Mouse (Mus musculus) ovary, postnatal 36 days (tissue): ENCODE results near the gene Sprr1a.
"Not testable (repeated sequence)": the region's sequence is repeated elsewhere in the genome, so short reads cannot be mapped to it uniquely, and the experiment has no call there.

ENCODE experiments used
- DNase-seq: peaks from one replicate; pipeline ENCODE4 v3.0.0; 2022; ENCODE audit warnings: low spot score, mixed read lengths

Gene Sprr1a

DNA sequence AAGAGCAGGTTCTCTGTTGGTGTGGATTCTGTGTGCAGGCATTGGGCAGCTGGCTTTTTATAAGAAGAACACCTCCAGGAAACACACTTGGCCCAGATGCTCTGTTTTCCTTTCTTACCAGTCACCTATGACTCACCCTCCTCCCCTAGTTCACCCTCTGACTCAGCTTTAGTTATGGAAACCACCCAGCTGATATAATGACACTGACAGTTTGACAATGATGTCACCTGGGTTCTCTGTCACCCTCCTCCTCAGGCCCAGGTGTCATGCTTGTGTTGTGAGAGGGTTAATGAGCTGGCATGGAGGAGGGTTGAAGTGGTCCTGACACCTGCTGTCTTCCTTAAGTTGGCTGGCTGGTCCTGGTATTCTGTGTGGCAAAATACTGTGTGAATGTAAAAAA, at the start of gene Sprr1a:
Gene Sprr1a (minus strand): TSS at position 33 of the 400 bp plus-strand sequence.
- no peak for DNase-seq

DNA sequence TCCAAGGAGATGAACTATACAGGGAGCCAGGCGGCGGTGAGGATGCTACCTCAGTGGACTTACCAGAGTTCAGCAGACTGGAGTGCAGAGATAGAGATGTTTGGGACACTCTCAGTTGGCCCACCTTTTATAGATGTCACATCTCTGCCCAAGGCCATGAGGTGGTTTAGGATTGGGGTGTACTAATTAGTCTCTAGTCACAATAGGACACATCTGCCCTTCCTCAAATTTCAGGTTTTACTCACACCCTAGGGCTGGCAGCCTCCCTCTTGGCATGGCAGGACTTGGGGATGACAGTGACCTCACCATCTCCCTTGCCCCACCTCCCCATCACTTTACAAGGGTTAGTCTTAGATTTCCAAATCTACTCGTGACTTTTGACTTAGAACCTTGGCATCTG, 48.7 kb upstream of the Sprr1a start, which contains the start of gene 2310046K23Rik:
Gene 2310046K23Rik (minus strand): TSS at position 101 of the 400 bp plus-strand sequence.
- no peak for DNase-seq

DNA sequence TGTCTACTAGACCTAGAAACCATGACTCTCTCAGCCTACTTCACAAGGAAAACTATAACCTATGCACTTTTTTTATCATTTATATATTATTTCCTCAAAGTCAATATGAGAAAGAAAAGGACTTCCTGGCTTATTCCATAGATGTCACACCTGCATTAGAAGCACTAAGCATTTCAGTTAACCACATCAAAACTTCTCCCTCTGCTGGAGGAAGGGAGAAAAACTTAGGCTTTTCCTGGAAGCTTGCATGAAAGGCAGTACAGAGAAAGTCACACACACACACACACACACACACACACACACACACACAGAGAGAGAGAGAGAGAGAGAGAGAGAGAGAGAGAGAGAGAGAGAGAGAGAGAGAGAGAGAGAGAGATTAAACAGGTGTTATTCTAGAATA, 26.6 kb upstream of the Sprr1a start:
- no peak for DNase-seq

DNA sequence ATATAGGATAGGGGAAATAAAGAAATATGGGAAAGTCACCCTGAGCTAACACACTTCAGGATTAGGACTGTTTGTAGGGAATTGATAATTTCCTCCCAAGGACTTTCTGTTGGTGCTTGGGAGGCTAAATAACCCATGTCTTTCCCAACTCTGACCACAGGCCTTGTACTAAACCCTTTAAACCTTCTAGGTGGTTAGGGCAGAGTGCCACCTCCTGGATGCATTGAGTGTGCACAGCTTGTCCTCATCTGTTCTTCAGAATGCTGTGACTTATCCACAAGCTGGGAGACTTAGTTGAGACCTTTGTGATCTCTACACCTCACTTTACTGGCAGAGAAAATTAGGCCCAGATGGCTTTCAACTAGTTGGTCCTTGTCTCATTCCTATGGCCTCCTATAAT, 25.1 kb upstream of the Sprr1a start:
- peak; percentile 16 for DNase-seq

DNA sequence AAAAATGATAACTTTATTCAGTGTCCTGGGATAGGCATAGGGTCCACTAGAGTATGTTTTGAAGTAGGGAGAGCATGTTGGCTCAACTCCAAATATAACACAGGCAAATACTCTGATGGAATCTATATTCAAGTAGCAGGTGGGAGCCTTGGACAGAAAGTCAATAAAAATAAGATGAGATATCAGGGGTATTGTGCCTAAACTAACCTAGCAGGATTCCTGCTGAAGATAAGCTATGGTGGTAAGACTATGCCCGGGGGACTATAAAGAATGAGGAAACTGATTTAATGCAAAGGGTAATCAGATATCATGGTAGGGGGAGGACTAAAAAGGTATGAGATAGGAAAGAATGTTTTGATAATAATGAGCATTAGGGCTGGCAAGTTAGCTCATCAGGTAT, 22.5 kb upstream of the Sprr1a start:
- DNase-seq: no peak

DNA sequence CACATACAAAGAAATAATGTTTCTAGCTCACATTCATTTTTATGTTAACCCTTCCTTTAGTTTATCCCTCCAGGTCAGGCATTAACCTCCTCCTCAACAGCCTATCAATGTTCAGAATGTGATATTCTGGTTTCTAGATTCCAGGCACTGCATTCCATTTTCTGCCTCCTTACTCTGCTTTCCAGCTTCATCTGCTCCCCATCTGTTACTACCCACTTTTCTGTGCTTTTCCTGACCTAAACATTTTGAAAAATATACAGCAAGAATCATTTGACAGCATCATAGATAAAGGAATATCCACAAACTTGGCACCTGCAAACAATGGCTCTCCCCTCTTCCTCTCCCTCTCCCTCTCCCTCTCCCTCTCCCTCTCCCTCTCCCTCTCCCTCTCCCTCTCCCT, 17.8 kb upstream of the Sprr1a start:
- no peak for DNase-seq

DNA sequence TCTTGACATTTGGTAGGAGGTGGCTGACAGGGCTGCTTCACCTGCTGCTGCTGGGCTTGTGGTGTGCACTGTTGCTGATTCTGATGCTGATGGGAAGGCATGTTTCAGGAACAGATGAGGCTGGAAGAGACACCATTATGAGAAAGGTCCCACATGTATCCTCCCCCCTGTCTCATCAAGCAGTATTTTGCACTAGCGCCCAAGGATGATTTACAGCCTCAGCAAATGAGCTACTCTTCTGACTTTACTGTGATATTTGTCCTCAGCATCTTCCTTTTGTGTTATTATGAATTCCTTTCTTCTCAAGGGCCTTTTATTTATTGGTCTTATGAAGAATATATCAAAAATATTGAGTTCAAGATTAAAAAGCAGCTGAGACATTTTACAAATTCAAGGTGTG, 14.7 kb upstream of the Sprr1a start, which contains the start of gene Sprr4:
Gene Sprr4 (minus strand): TSS at position 101 of the 400 bp plus-strand sequence.
- no peak for DNase-seq

DNA sequence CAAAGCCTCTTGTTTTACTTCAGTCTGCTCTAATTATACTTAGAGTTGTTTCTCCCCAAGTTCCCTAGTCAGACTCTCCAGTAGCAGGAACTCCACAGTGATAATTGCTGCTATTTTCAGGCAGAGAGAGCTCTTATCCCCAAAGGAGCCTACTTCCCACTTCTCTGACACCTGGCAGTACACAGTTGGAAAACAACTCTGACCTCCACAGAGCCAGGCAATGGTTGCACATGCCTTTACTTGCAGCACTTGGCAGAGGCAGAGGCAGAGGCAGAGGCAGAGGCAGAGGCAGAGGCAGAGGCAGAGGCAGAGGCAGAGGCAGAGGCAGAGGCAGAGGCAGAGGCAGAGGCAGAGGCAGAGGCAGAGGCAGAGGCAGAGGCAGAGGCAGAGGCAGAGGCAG, 4.6 kb upstream of the Sprr1a start:
- not testable (repeated sequence) for DNase-seq

DNA sequence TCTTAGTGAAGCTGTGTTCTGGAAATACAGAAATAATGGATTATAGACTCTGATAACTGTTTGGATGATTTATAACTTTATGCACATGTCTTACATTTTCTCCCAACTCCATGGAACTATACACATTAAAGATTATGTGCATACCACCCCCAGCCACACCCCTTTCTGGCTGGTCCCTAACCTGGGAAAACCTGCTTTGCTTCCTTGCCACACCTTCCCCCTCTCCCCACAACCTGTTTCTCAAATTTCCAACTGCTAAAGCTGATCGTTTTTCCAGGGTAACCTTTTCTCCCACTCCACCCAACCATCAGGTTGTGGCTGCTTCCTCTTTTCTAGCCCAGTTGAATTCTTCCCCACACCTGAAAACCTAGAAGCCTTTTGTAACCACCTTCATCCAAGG, 612 bp upstream of the Sprr1a start:
- DNase-seq: no peak

DNA sequence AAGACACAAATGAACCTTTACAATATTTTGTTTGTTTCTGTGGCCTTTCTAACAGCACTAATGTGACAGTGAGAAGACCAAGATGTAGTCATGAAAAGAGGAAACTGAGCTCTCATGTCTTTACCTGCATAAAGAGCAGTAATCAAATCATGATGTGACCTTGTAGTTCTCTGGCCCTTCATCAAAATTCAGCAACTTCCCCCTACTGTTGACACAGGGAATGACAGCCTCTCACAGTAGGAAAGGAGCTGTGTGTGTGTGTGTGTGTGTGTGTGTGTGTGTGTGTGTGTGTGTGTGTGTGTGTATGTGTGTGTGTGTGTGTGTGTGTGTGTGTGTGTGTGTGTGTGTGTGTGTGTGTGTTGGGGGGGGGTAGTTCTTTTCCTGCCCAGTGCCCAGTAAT, 4.4 kb downstream of the Sprr1a start:
- not testable (repeated sequence) for DNase-seq

DNA sequence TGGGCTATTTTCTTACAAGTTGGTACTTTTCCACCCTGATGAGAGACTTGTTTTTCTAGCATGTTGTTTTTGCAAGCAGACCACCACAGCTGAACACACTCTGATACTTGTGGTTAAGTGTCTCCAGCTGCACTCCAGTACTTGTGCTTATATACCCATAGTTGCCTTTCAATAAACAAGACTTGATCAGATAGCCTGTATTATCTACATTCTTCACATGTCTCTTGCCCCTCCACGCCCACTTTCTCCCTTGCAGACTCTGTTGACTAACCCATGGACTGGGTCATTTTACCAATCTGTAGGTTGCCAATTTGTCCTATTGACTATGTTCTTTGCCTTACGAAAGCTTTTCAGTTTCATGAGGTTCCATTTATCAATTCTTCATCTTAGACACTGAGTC, 15.6 kb downstream of the Sprr1a start:
- no peak for DNase-seq

DNA sequence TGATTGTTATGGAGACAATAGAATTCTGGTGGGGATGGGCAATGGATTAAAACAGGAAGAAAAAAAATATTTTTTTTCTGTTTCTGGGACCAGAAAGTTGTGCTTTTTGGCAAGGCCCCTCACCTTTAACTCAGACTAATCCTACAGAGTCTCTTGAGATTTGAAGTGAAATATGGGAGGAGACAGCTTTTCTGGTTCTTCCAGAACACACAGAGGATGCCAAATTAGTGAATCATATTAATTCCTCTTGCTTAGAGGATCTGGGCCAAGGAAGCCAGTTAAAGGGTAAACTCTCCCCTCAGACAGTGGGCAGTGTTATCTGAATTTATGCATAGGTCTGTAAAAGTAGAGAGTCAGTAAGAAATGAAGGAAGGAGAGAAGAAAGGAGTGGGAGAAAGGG, 18.3 kb downstream of the Sprr1a start:
- no peak for DNase-seq

DNA sequence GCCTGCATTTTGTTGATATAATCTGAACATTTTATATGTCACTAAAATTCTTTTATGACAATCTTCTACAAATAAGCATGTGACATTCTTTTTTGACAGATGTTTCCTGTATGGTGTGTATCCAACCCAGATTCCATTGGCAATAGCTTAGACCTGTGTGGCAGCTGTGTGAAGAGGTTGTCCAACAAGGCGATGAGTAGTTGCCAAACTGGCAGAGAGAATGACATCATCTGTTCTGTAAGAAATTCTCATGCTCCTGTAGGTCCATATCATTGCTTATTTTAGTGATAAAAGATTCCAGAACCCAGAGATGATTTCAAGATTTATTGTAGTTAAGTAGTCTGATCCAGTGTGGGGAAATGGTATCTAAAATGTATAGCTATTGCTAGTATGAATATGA, 19.1 kb downstream of the Sprr1a start:
- no peak for DNase-seq

DNA sequence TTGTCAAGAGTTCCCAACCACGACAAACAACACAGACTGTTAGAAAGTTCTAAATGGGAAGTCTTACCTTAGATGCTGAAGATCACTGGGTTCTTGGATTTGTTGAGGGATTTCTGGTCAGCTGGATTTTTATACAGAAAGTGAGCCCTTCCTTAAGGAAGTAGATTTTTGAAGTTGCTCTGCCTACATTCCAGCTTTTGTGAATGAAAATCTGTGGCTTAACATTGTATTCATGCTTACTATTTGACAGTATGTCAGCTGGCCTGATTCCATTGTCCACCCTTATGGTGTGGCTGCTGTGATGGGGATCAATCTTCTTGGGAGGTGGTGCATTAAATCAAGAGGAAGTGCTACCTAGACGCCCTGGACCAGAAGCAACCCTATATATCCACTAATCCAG, 27.1 kb downstream of the Sprr1a start, which contains the start of gene Sprr3:
Gene Sprr3 (minus strand): TSS at position 101 of the 400 bp plus-strand sequence.
- DNase-seq: no peak

DNA sequence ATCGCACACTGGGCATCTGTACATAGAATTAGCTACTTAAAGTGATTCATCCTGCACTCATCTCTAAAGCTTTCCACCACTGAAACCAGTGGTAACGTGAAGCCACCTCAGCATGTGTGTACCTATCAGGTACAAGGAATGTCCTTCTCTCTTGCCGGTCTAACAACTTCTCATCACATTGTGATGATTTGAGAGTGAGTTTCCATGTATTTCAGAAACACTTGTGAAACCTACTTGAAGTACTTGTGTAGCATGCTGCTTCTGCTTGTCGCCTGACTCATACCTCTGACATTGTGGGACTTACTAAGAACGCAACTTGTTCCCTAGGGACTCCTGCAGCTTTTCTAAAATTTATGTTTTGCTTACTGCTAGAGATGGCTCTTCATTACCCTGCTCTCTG, 30.5 kb downstream of the Sprr1a start:
- no peak for DNase-seq

DNA sequence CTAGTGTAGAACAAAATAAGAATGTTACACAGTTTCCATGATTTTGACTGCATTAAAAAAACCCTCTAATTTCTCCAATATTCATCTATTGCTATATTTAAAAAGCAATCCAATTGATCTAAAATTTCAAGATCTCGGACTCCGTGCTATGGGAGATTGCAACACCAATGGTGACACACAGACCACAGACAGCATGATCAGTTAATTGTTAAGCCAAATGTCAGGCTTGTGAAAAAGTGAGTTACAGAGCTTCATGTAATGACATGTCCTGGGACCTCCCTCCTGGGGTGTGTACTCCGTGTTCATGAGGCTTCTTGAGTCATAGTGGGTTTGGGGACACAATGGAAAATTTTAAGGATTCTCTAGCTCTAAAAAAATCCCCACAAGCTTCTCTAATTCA, 45.5 kb downstream of the Sprr1a start:
- no peak for DNase-seq

DNA sequence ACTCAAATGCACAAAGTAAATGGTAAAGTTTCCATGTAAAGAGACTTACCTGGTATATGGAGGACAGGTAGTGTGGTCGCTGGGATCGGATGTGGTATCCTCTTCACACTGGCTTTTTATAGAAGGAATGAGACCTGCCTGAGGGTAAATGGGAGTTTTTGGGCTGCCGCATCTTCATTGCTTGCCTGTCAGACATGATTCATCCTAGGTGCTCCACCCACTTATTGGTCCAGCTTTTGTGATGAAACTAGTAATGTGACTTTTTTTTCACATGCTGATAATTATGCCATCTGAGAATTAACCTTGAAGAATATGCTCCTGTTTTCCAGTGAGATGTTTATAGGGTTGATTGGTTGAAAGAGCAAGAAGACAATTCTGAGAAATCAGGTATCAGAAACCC, 47.0 kb downstream of the Sprr1a start, which contains the start of gene Sprr1b:
Gene Sprr1b (minus strand): TSS at position 101 of the 400 bp plus-strand sequence.
- DNase-seq: no peak
